8 mouse cellular contexts compared by ENCODE assay signal in the genomic region with DNA sequence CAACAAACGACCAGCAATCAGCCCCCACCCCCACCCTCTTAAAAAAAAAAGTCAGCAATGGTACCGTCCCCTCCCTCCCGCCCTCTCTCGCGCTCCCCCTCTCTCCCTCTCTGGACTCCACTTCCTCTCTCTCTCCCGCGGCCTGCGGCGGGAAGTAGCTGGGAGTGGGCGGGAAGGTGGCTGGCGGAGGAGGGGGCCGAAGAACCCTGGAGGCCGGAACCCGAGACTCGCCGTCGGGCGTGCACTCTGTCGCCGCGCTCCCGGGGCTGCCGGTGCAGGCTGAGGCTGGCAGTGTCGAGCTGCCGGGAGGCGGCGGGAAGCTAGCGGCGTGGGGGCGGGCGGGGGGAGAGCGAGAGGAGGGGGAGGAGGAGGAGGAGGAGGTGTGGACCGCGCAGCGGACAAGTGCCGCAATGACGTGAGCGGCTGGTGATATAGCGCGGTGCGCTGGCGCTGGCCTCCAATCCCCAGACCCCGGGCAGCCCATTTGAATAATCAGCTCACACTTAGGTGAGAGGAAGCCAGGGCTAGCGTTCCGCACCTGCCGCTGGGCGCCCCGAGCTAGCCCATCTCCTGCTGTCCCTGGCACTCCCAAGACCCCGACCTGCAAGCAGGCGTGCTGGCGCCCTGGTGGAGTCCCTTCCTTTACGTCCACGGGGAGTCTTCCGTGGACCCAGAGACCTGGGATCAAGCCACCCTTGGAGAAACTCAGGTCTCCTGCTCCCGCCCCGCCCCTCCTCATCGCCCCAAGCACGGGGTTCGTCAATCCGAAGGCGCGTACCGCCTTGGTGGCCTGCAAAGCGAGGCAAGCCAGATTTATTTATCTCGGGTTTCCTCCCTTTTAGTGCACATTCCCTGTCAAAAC. TPM values are rescaled to one million over a fixed set of nuclear protein-coding genes. Genes with fewer than 3 reads are reported as not detected.
DNase-seq lines count a peak whose midpoint lies in the region; ATAC-seq lines count a peak whose summit lies in the region.

No protein-coding gene starts in this region.

- peak overlapping the region; percentile 56 for H3K4me3 ChIP-seq in heart, embryonic 13.5 days
- peak overlapping the region; percentile 48 for H3K4me3 ChIP-seq in liver, embryonic 15.5 days (replicated peaks)
- peak overlapping the region; percentile 24 for H3K4me3 ChIP-seq in neural tube, embryonic 15.5 days (replicated peaks)

- H3K27ac ChIP-seq in heart, embryonic 13.5 days (replicated peaks) = no peak overlapping the region
- H3K27ac ChIP-seq in liver, embryonic 15.5 days (replicated peaks) = peak overlapping the region; percentile 67
- H3K27ac ChIP-seq in neural tube, embryonic 15.5 days (replicated peaks) = no peak overlapping the region

- peak overlapping the region; percentile 56 for H3K9ac ChIP-seq in heart, embryonic 13.5 days
- H3K9ac ChIP-seq in liver, embryonic 15.5 days = no peak overlapping the region
- no peak overlapping the region for H3K9ac ChIP-seq in neural tube, embryonic 15.5 days (replicated peaks)

- intact Hi-C loops in heart, postnatal 25 days (cut with DNase I) = loop anchor here (10.0 kb wide), 1 partner anchor 851 kb away; a partner anchor contains a TSS

- H3K9me3 ChIP-seq in heart, embryonic 13.5 days = no peaks in the 10 kb centered on the region
- no peaks in the 10 kb centered on the region for H3K9me3 ChIP-seq in liver, embryonic 15.5 days (replicated peaks)
- H3K9me3 ChIP-seq in neural tube, embryonic 15.5 days (replicated peaks) = no peaks in the 10 kb centered on the region

- WGBS in heart, embryonic 13.5 days = under 1% methylated on average over 57 of the region's 65 CpGs
- under 1% methylated on average over 58 of the region's 65 CpGs for WGBS in liver, embryonic 15.5 days (ENCODE audit: insufficient replicate concordance)
- 0% methylated on average over 47 of the region's 65 CpGs for WGBS in neural tube, embryonic 15.5 days

- peaks cover 100% of the 10 kb centered on the region for H3K27me3 ChIP-seq in heart, embryonic 13.5 days (replicated peaks)
- H3K27me3 ChIP-seq in liver, embryonic 15.5 days = peaks cover 91% of the 10 kb centered on the region
- H3K27me3 ChIP-seq in neural tube, embryonic 15.5 days (replicated peaks) = peaks cover 96% of the 10 kb centered on the region

- H3K36me3 ChIP-seq in heart, embryonic 13.5 days = no peaks in the 10 kb centered on the region
- no peaks in the 10 kb centered on the region for H3K36me3 ChIP-seq in liver, embryonic 15.5 days (replicated peaks)
- H3K36me3 ChIP-seq in neural tube, embryonic 15.5 days = no peaks in the 10 kb centered on the region

- DNase-seq in heart, postnatal 25 days (ENCODE audit: low spot score) = no peak
- no peak for DNase-seq in layer of hippocampus, postnatal 36 days
- no peak for DNase-seq in T-cell, adult 2 months (ENCODE audit: low spot score)
- DNase-seq in left cerebral cortex, adult 8-10 months (ENCODE audit: low spot score in 2 of 2) = no peak

- no peak for ATAC-seq in heart, embryonic 13.5 days (ENCODE audit: extremely low read depth, insufficient number of reproducible peaks, low FRiP score, low TSS enrichment)
- ATAC-seq in hematopoietic stem cell, adult 5-6 weeks (replicated peaks in 1 of 2; ENCODE audit: insufficient read depth in 1 of 2, low FRiP score in 2 of 2, low TSS enrichment in 1 of 2, low read depth in 1 of 2, poor library complexity in 2 of 2, severe bottlenecking in 2 of 2) = peak; percentile 4 to 26; a peak in 1 of 4 replicates
- peak; percentile 59 for ATAC-seq in liver, embryonic 15.5 days (ENCODE audit: insufficient read depth)
- ATAC-seq in neural tube, embryonic 15.5 days (ENCODE audit: low FRiP score) = no peak

- H3K4me2 ChIP-seq in heart, embryonic 13.5 days = peak overlapping the region; percentile 78
- H3K4me2 ChIP-seq in liver, embryonic 15.5 days = peak overlapping the region; percentile 52
- H3K4me2 ChIP-seq in neural tube, embryonic 15.5 days = peak overlapping the region; percentile 45

- peaks cover 41% of the 10 kb centered on the region for H3K4me1 ChIP-seq in heart, embryonic 13.5 days
- peaks cover 6% of the 10 kb centered on the region; the same call in 1 of the 2 replicates for H3K4me1 ChIP-seq in liver, embryonic 15.5 days (replicated peaks)
- H3K4me1 ChIP-seq in neural tube, embryonic 15.5 days = peaks cover 25% of the 10 kb centered on the region

RNA-seq across cellular contexts. Expression of a gene that starts 0.6 kb away (rescaled TPM):
- polyA plus RNA-seq in heart, embryonic 13.5 days (2015; fragmentation: Nextera tagmentation; extraction: Ambion mirVana) = 1.2 and 1.8 TPM in 2 replicates
- total RNA-seq in heart, postnatal 25 days (2021) = not detected
- not detected in 2 replicates for total RNA-seq in hematopoietic stem cell, adult 5-6 weeks (2017)
- polyA plus RNA-seq in liver, embryonic 15.5 days (2015; fragmentation: Nextera tagmentation; extraction: Ambion mirVana) = 3.9 and 4.3 TPM in 2 replicates
- 1.3 and 2.2 TPM in 2 replicates for polyA plus RNA-seq in neural tube, embryonic 15.5 days (2015; fragmentation: Nextera tagmentation; extraction: Ambion mirVana)
- total RNA-seq in layer of hippocampus, postnatal 36 days (2021) = not detected
- total RNA-seq in left cerebral cortex, adult 8-10 months (2022) = not detected

Comparison
In these comparisons a context has a peak if more than half of its experiments do, and no peak if none do; other contexts are left out.
1. ATAC-seq: peak in hematopoietic stem cell, adult 5-6 weeks (2 of 2) and liver, embryonic 15.5 days (single experiment); none in heart, embryonic 13.5 days (single experiment) and neural tube, embryonic 15.5 days (single experiment).
2. Peak in every context shown above with its lines, with median percentiles within 50 percentile points of each other: H3K4me2 ChIP-seq and H3K4me3 ChIP-seq.